Mouse (Mus musculus): ENCODE measurements around the gene Tmem117.

GRCm38 (mm10) chr15:94771691-94772090, 142.7 kb downstream of the Tmem117 start:
- TF ChIP-seq CTCF (IDR thresholded peaks at IDR 0.05; ENCODE audit: low read depth, low read length): no peak
- TF ChIP-seq POLR2A (IDR thresholded peaks at IDR 0.05; ENCODE audit: borderline replicate concordance, low read depth, low read length): no peak

Measured in bone marrow macrophage, adult 2 months (primary cell).